ENCODE assay signal across 9 mouse cellular contexts in the genomic region with DNA sequence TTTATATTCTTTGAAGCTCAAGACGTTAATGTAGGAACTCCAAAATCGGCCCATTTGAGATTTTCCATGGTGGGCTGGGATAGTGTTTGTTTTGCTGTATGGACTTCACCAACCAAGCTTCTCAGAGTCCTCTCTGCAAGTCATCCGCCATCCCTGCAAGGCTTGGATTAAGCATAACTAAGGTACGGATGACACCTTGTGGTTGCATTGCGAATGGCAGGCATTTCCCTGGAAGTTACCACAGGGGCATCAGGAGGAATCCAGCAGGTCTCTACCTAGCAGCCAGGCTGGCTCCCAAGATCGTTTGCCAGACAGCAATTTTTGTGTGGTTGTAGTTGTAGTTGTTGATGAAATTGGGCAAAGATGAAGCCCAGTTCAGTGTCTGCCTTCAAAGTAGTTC. TPM values are rescaled to one million over a fixed set of nuclear protein-coding genes. Genes with fewer than 3 reads are reported as not detected.
DNase-seq lines count a peak whose midpoint lies in the region; ATAC-seq and TF ChIP-seq lines count a peak whose summit lies in the region.
"Had no signal": no experiment of that assay in that cellular context is flagged by ENCODE, and none has a peak within 500 bp of the region (broad histone marks: within the 10 kb centered on the region; RNA-seq: fewer than 3 reads in every experiment).

No protein-coding gene starts in this region.

- peak; percentile 44 to 46 for DNase-seq in B cell, adult 2 months
- DNase-seq in adipocyte (ENCODE audit: low spot score) = peak; percentile 88
- DNase-seq in gastrocnemius, postnatal 14 days = peak; percentile 83
- DNase-seq in liver, adult 2 months (ENCODE audit: extremely low read depth, low read depth, low spot score) = peak; percentile 62
- DNase-seq in ovary, postnatal 10 days (ENCODE audit: low spot score) = peak; percentile 88
- peak; percentile 59 for DNase-seq in thymus, postnatal 25 days

- 0 out of 2 replicates have a peak, but pooled peaks have one; percentile 28 for ATAC-seq in kidney, embryonic 16.5 days (ENCODE audit: low FRiP score, low TSS enrichment)

- H3K9ac ChIP-seq in kidney, embryonic 16.5 days (replicated peaks; ENCODE audit: low read length) = no peak overlapping the region
- H3K9ac ChIP-seq in liver, adult 2 months (ENCODE audit: low read depth, low read length) = no peak overlapping the region

- no peaks in the 10 kb centered on the region for H3K9me3 ChIP-seq in kidney, embryonic 16.5 days (ENCODE audit: low read length)

- TF ChIP-seq CTCF in cortical plate, adult 2 months (IDR thresholded peaks at IDR 0.05; ENCODE audit: extremely low read depth, insufficient read depth, low read length) = peak; percentile 98
- peak; percentile 83 for TF ChIP-seq CTCF in liver, adult 2 months (IDR thresholded peaks at IDR 0.05; ENCODE audit: low read depth, low read length)

- no peak overlapping the region for H3K4me2 ChIP-seq in kidney, embryonic 16.5 days (replicated peaks; ENCODE audit: low read depth, low read length)

- H3K36me3 ChIP-seq in kidney, embryonic 16.5 days (ENCODE audit: insufficient read depth, low read length) = no peaks in the 10 kb centered on the region
- H3K36me3 ChIP-seq in liver, adult 2 months (ENCODE audit: control insufficient read depth, insufficient read depth, low read length) = no peaks in the 10 kb centered on the region

- intact Hi-C loops in gastrocnemius, postnatal 14 days (cut with DNase I; ENCODE audit: low total_unique reads) = loop anchor here (5.0 kb wide), 1 partner anchor 142 kb away; no protein-coding TSS in a partner anchor

- no peak for TF ChIP-seq POLR2A in cortical plate, adult 2 months (IDR thresholded peaks at IDR 0.05; ENCODE audit: extremely low read depth, insufficient read depth, low read length)
- no peak for TF ChIP-seq POLR2A in liver, adult 2 months (IDR thresholded peaks at IDR 0.05; ENCODE audit: extremely low read depth, insufficient read depth, low read length)

- no peak overlapping the region for H3K4me3 ChIP-seq in cortical plate, adult 2 months (ENCODE audit: insufficient read depth, low read length)
- no peak overlapping the region for H3K4me3 ChIP-seq in kidney, embryonic 16.5 days (ENCODE audit: low read length)
- no peak overlapping the region for H3K4me3 ChIP-seq in liver, adult 2 months (ENCODE audit: insufficient read depth, low read depth, low read length)
- H3K4me3 ChIP-seq: erythroblast, embryonic 14.5 days had no signal

- 4% methylated on average over 6 of the region's 6 CpGs for WGBS in kidney, embryonic 16.5 days
- 3% methylated on average over 6 of the region's 6 CpGs for WGBS in liver, adult 2 months

- peaks cover 56% of the 10 kb centered on the region for H3K27me3 ChIP-seq in kidney, embryonic 16.5 days (ENCODE audit: insufficient read depth, low read length)
- H3K27me3 ChIP-seq in liver, adult 2 months (ENCODE audit: control insufficient read depth, insufficient read depth, low read length) = peaks cover 7% of the 10 kb centered on the region

- no peaks in the 10 kb centered on the region for H3K4me1 ChIP-seq in cortical plate, adult 2 months (ENCODE audit: control insufficient read depth, insufficient read depth, low read length)
- peaks cover 12% of the 10 kb centered on the region for H3K4me1 ChIP-seq in kidney, embryonic 16.5 days (ENCODE audit: insufficient read depth, low read length)
- no peaks in the 10 kb centered on the region for H3K4me1 ChIP-seq in liver, adult 2 months (ENCODE audit: control insufficient read depth, insufficient read depth, low read length)

- no peaks in the 10 kb centered on the region for H3K79me2 ChIP-seq in liver, adult 2 months (ENCODE audit: control insufficient read depth, insufficient read depth, low read length)

- no peak overlapping the region for H3K27ac ChIP-seq in cortical plate, adult 2 months (ENCODE audit: insufficient read depth, low read length)
- no peak overlapping the region for H3K27ac ChIP-seq in kidney, embryonic 16.5 days (ENCODE audit: low read length)
- H3K27ac ChIP-seq in liver, adult 2 months (replicated peaks; ENCODE audit: insufficient read depth, low read depth, low read length) = no peak overlapping the region

RNA-seq across cellular contexts. Expression of gene Adamts8, which starts 2.0 kb away (rescaled TPM):
- 2.0 TPM in 2 replicates for polyA plus RNA-seq in cortical plate, adult 2 months (2012; rRNA removed)
- total RNA-seq in gastrocnemius, postnatal 14 days (2021) = 1 to 10 TPM; 3.8 to 4.2 TPM
- 0.59 and 0.76 TPM in 2 replicates for polyA plus RNA-seq in kidney, embryonic 16.5 days (2015; fragmentation: Nextera tagmentation; extraction: Ambion mirVana)
- total RNA-seq in liver, adult 2 months (2014; rRNA removed) = 0.07 TPM in 1 of 2 replicates, not detected in the other
- polyA plus RNA-seq in liver, adult 2 months (2012; rRNA removed) = not detected in 2 replicates
- polyA plus RNA-seq: erythroblast, embryonic 14.5 days had no signal

RNA-seq across cellular contexts. Expression of gene Adamts15, which starts 18.1 kb away (rescaled TPM):
- 3.6 and 3.7 TPM in 2 replicates for polyA plus RNA-seq in cortical plate, adult 2 months (2012; rRNA removed)
- 1 to 10 TPM; 3.9 to 5.8 TPM for total RNA-seq in gastrocnemius, postnatal 14 days (2021)
- 9.2 and 9.8 TPM in 2 replicates for polyA plus RNA-seq in kidney, embryonic 16.5 days (2015; fragmentation: Nextera tagmentation; extraction: Ambion mirVana)
- total RNA-seq in liver, adult 2 months (2014; rRNA removed) = 0.37 and 0.67 TPM in 2 replicates
- 0.29 and 0.35 TPM in 2 replicates for polyA plus RNA-seq in liver, adult 2 months (2012; rRNA removed)
- polyA plus RNA-seq: erythroblast, embryonic 14.5 days had no signal
